Mouse (Mus musculus) fat pad, adult 2 months (tissue): ENCODE data around the gene Zscan4d.
"Not testable (repeated sequence)": the region's sequence is repeated elsewhere in the genome, so short reads cannot be mapped to it uniquely, and the experiment has no call there.

Source experiments
- DNase-seq: peaks from one replicate; pipeline ENCODE4 v3.0.0-alpha.2; 2011; ENCODE audit warnings: low read depth, low spot score; ENCODE audit errors: extremely low read depth

The Zscan4d gene

GRCm38 (mm10) chr7:11166059-11166458, at the start of gene Zscan4d:
Zscan4d (minus strand) TSS chr7:11166159.
- not testable (repeated sequence) for DNase-seq

- not testable (repeated sequence) for DNase-seq
These were observed 7.9 kb downstream of the Zscan4d start for GRCm38 (mm10) chr7:11158036-11158435.
